Mouse (Mus musculus) left cerebral cortex, adult 6 months (tissue): ENCODE data around the gene Rho. TPM values are rescaled to one million over a fixed set of nuclear protein-coding genes. Genes with fewer than 3 reads are reported as not detected.

Experiments used
- long read RNA-seq, 2 experiments: library from polyadenylated mRNA; unstranded; transcript quantifications; one replicate each; pipeline ENCODE4 v2.0.0; 2019 to 2020
- polyA plus RNA-seq: library from polyadenylated mRNA; unstranded; fragments of <200 nt; fragmentation: Nextera tagmentation; gene quantifications from 2 replicates; pipeline ENCODE4 v1.2.3, GENCODE M21; 2021

Gene Rho
- 0.04 TPM in 1 of 2 replicates, not detected in the other for polyA plus RNA-seq
- long read RNA-seq, experiment 1 = 0 reads
- long read RNA-seq, experiment 2 = 0 reads

GRCm38 (mm10) chr6:115931639-115932038, at the start of gene Rho:
Rho (plus strand) TSS chr6:115931748.

GRCm38 (mm10) chr6:115944638-115945037, 13.1 kb downstream of the Rho start, which contains the start of gene H1foo:
H1foo (plus strand) TSS chr6:115944938.

Other genes with a start within 250 kb of the Rho start
- 2.5 and 2.8 TPM in 2 replicates for gene Tmem40, start 169.3 kb upstream of the Rho start, polyA plus RNA-seq
- gene Cand2, start 157.2 kb upstream of the Rho start, polyA plus RNA-seq = 0.96 and 1.1 TPM in 2 replicates
- gene Rpl32, start 123.0 kb upstream of the Rho start, polyA plus RNA-seq = 2,500 and 2,570 TPM in 2 replicates
- gene Efcab12, start 93.3 kb upstream of the Rho start, polyA plus RNA-seq = 0.85 and 1.1 TPM in 2 replicates
- gene Mbd4, start 78.4 kb upstream of the Rho start, polyA plus RNA-seq = 4.5 and 4.9 TPM in 2 replicates
- gene Ift122, start 78.3 kb upstream of the Rho start, polyA plus RNA-seq = 14.0 and 16.9 TPM in 2 replicates
- not detected in 2 replicates for gene H1foo, start 13.2 kb downstream of the Rho start, polyA plus RNA-seq
- gene Plxnd1, start 63.3 kb downstream of the Rho start, polyA plus RNA-seq = 11.4 and 15.2 TPM in 2 replicates